Mouse (Mus musculus) cerebral cortex, adult 2 months (tissue): ENCODE results near the gene Pth2.

Experiments used
- WGBS: fragments of 180-500 bp; shearing (Covaris S2); methylation state at CpG from one replicate; pipeline ENCODE4 v1.1.7; 2018; 5-methylcytosine and 5-hydroxymethylcytosine counted together

Pth2 gene

GRCm38 (mm10) chr7:45180896-45181477 lies at the start of gene Pth2:
Gene Pth2 (plus strand): TSS chr7:45180995.
- 21% methylated on average over 20 of the region's 20 CpGs for WGBS

GRCm38 (mm10) chr7:45131850-45132249 lies 48.9 kb upstream of the Pth2 start:
- whole genome bisulfite sequencing = 91% methylated on average over 11 of the region's 11 CpGs

GRCm38 (mm10) chr7:45133446-45134159 lies 47.2 kb upstream of the Pth2 start:
- 83% methylated on average over 8 of the region's 8 CpGs for WGBS

GRCm38 (mm10) chr7:45134544-45135026 lies 46.2 kb upstream of the Pth2 start:
- WGBS = 32% methylated on average over 12 of the region's 12 CpGs

GRCm38 (mm10) chr7:45135370-45135769 lies 45.4 kb upstream of the Pth2 start:
- WGBS = 89% methylated on average over 3 of the region's 3 CpGs

GRCm38 (mm10) chr7:45135993-45136567 lies 44.7 kb upstream of the Pth2 start, which contains the start of the genes Gm45713 and Flt3l:
Gene Gm45713 (minus strand): TSS chr7:45136231.
Gene Flt3l (minus strand): TSS chr7:45136432.
- 5% methylated on average over 29 of the region's 29 CpGs for WGBS

GRCm38 (mm10) chr7:45137171-45138006 lies 43.4 kb upstream of the Pth2 start:
- WGBS = 86% methylated on average over 12 of the region's 12 CpGs

GRCm38 (mm10) chr7:45138403-45138802 lies 42.4 kb upstream of the Pth2 start:
- WGBS = 82% methylated on average over 1 of the region's 1 CpGs

- 75% methylated on average over 8 of the region's 8 CpGs for WGBS
Observed at GRCm38 (mm10) chr7:45139904-45140723, 40.7 kb upstream of the Pth2 start.

GRCm38 (mm10) chr7:45141319-45141718 lies 39.5 kb upstream of the Pth2 start:
- 90% methylated on average over 3 of the region's 3 CpGs for WGBS

- 96% methylated on average over 5 of the region's 5 CpGs for WGBS
Observed at GRCm38 (mm10) chr7:45141914-45142313, 38.9 kb upstream of the Pth2 start.

GRCm38 (mm10) chr7:45144368-45145174 lies 36.2 kb upstream of the Pth2 start:
- WGBS = 90% methylated on average over 13 of the region's 13 CpGs

GRCm38 (mm10) chr7:45145460-45145859 lies 35.3 kb upstream of the Pth2 start:
- 98% methylated on average over 8 of the region's 8 CpGs for WGBS

- 94% methylated on average over 11 of the region's 11 CpGs for WGBS
Observed at GRCm38 (mm10) chr7:45147267-45147666, 33.5 kb upstream of the Pth2 start.

- WGBS = 93% methylated on average over 11 of the region's 11 CpGs
Observed at GRCm38 (mm10) chr7:45147899-45148298, 32.9 kb upstream of the Pth2 start.

GRCm38 (mm10) chr7:45148534-45149098 lies 32.2 kb upstream of the Pth2 start:
- 77% methylated on average over 4 of the region's 4 CpGs for WGBS

- WGBS = 73% methylated on average over 6 of the region's 6 CpGs
Observed at GRCm38 (mm10) chr7:45149545-45149944, 31.2 kb upstream of the Pth2 start.

- WGBS = 79% methylated on average over 4 of the region's 4 CpGs
Observed at GRCm38 (mm10) chr7:45150321-45150720, 30.5 kb upstream of the Pth2 start.

GRCm38 (mm10) chr7:45151303-45151702 lies 29.5 kb upstream of the Pth2 start:
- WGBS = 51% methylated on average over 11 of the region's 11 CpGs

- 91% methylated on average over 2 of the region's 2 CpGs for WGBS
Observed at GRCm38 (mm10) chr7:45153052-45153451, 27.7 kb upstream of the Pth2 start.
